Mouse (Mus musculus) stomach, embryonic 14.5 days (tissue): ENCODE data around the gene Shisa5. TPM values are rescaled to one million over a fixed set of nuclear protein-coding genes. Genes with fewer than 3 reads are reported as not detected.

Experiments
- ATAC-seq: fragments of 200-750 bp; cut with Nextera tagmentation; 2 replicates; pipeline ENCODE4 v1.8.0; 2017; ENCODE audit warnings: low read depth, moderate TSS enrichment; ENCODE audit not compliant: insufficient number of reproducible peaks, insufficient read depth, low FRiP score
- H3K27ac ChIP-seq: fragments of 300-500 bp; sonication (generic); 2 replicates; pipeline ENCODE4 v1.5.1; 2014; ENCODE audit warnings: mild to moderate bottlenecking, low read length, moderate library complexity, mixed read lengths
- H3K27me3 ChIP-seq: fragments of 300-500 bp; sonication (generic); 2 replicates; pipeline ENCODE4 v1.6.1; 2014; ENCODE audit warnings: low read length, control low read depth, mixed read lengths; ENCODE audit not compliant: control insufficient read depth, insufficient read depth
- H3K36me3 ChIP-seq: fragments of 300-500 bp; sonication (generic); 2 replicates; pipeline ENCODE4 v1.6.1; 2014; ENCODE audit warnings: mild to moderate bottlenecking, control low read depth, low read length, moderate library complexity, mixed read lengths; ENCODE audit not compliant: control insufficient read depth, insufficient read depth
- H3K4me1 ChIP-seq: fragments of 300-500 bp; sonication (generic); 2 replicates; pipeline ENCODE4 v1.6.1; 2014; ENCODE audit warnings: low read length, control low read depth, mixed read lengths; ENCODE audit not compliant: control insufficient read depth, insufficient read depth
- H3K4me2 ChIP-seq: fragments of 300-500 bp; sonication (generic); replicated peaks from 2 replicates; pipeline ENCODE4 v1.6.1; 2014; ENCODE audit warnings: low read depth, low read length, control low read depth
- H3K4me3 ChIP-seq: fragments of 300-500 bp; sonication (generic); 2 replicates; pipeline ENCODE4 v1.5.1; 2014; ENCODE audit warnings: low read depth, low read length, control low read depth
- H3K9ac ChIP-seq: fragments of 300-500 bp; sonication (generic); replicated peaks from 2 replicates; pipeline ENCODE4 v1.6.1; 2014; ENCODE audit warnings: low read depth, mild to moderate bottlenecking, control low read depth, low read length, moderate library complexity, mixed read lengths
- H3K9me3 ChIP-seq: fragments of 300-500 bp; sonication (generic); 2 replicates; pipeline ENCODE4 v1.6.1; 2016; ENCODE audit warnings: low read depth, low read length, control low read depth; ENCODE audit not compliant: control insufficient read depth
- WGBS: fragments of 180-500 bp; shearing (Covaris S2); extraction: QIAGEN DNeasy Blood & Tissue Kit; methylation state at CpG from one replicate; pipeline ENCODE4 v1.1.7; 2014; 5-methylcytosine and 5-hydroxymethylcytosine counted together
- polyA plus RNA-seq: library from polyadenylated mRNA; unstranded; fragments of >200 nt; fragmentation: Nextera tagmentation; extraction: Ambion mirVana; gene quantifications from 2 replicates; pipeline ENCODE4 v1.2.1, GENCODE M21; 2014

Gene Shisa5
- polyA plus RNA-seq, 1 experiment from 2014 or later: 75.0 TPM

- H3K4me1 ChIP-seq: 0 out of 2 replicates have a peak, but pooled peaks cover 3% of the 10 kb centered on the region
- H3K4me2 ChIP-seq: no peak overlapping the region
- 80% methylated on average over 19 of the region's 19 CpGs for WGBS
- ATAC-seq: no peak
- H3K27me3 ChIP-seq: no peaks in the 10 kb centered on the region
- no peak overlapping the region for H3K27ac ChIP-seq
- H3K36me3 ChIP-seq: no peaks in the 10 kb centered on the region
- H3K4me3 ChIP-seq: no peak overlapping the region
- no peak overlapping the region for H3K9ac ChIP-seq
- no peaks in the 10 kb centered on the region for H3K9me3 ChIP-seq
Measured at GRCm38 (mm10) chr9:108998287-108999166, 39.8 kb upstream of the Shisa5 start.

GRCm38 (mm10) chr9:108999167-108999526 is 39.2 kb upstream of the Shisa5 start:
- no peaks in the 10 kb centered on the region for H3K9me3 ChIP-seq
- H3K4me3 ChIP-seq: no peak overlapping the region
- H3K36me3 ChIP-seq: no peaks in the 10 kb centered on the region
- no peaks in the 10 kb centered on the region for H3K27me3 ChIP-seq
- H3K27ac ChIP-seq: no peak overlapping the region
- H3K9ac ChIP-seq: no peak overlapping the region
- H3K4me1 ChIP-seq: 0 out of 2 replicates have a peak, but pooled peaks cover 3% of the 10 kb centered on the region
- WGBS: 77% methylated on average over 4 of the region's 4 CpGs
- H3K4me2 ChIP-seq: no peak overlapping the region
- ATAC-seq: no peak

- ATAC-seq: peak; percentile 44; the same call in 1 of the 2 replicates
- no peak overlapping the region for H3K4me3 ChIP-seq
- H3K9ac ChIP-seq: no peak overlapping the region
- H3K36me3 ChIP-seq: no peaks in the 10 kb centered on the region
- H3K9me3 ChIP-seq: no peaks in the 10 kb centered on the region
- H3K27me3 ChIP-seq: no peaks in the 10 kb centered on the region
- H3K27ac ChIP-seq: no peak overlapping the region
- 14% methylated on average over 3 of the region's 3 CpGs for WGBS
- H3K4me2 ChIP-seq: no peak overlapping the region
- H3K4me1 ChIP-seq: no peaks in the 10 kb centered on the region
Measured at GRCm38 (mm10) chr9:109000726-109001125, 37.6 kb upstream of the Shisa5 start.

- no peak overlapping the region for H3K9ac ChIP-seq
- H3K36me3 ChIP-seq: no peaks in the 10 kb centered on the region
- H3K27ac ChIP-seq: no peak overlapping the region
- no peak overlapping the region for H3K4me2 ChIP-seq
- H3K27me3 ChIP-seq: no peaks in the 10 kb centered on the region
- H3K9me3 ChIP-seq: no peaks in the 10 kb centered on the region
- no peaks in the 10 kb centered on the region for H3K4me1 ChIP-seq
- H3K4me3 ChIP-seq: no peak overlapping the region
- no peak for ATAC-seq
- WGBS: 56% methylated on average over 2 of the region's 2 CpGs
Measured at GRCm38 (mm10) chr9:109003201-109003600, 35.2 kb upstream of the Shisa5 start.

- 80% methylated on average over 21 of the region's 21 CpGs for WGBS
- H3K4me2 ChIP-seq: no peak overlapping the region
- no peaks in the 10 kb centered on the region for H3K9me3 ChIP-seq
- 0 out of 2 replicates have a peak, but pooled peaks cover 2% of the 10 kb centered on the region for H3K4me1 ChIP-seq
- no peak overlapping the region for H3K9ac ChIP-seq
- H3K27me3 ChIP-seq: no peaks in the 10 kb centered on the region
- no peaks in the 10 kb centered on the region for H3K36me3 ChIP-seq
- no peak overlapping the region for H3K4me3 ChIP-seq
- H3K27ac ChIP-seq: no peak overlapping the region
- no peak for ATAC-seq
Measured at GRCm38 (mm10) chr9:109007025-109007780, 31.2 kb upstream of the Shisa5 start.

- Histone ChIP-seq H3K4me2 (no peak overlapping the region), H3K27ac (no peak overlapping the region), H3K9ac (no peak overlapping the region), H3K36me3 (no peaks in the 10 kb centered on the region), H3K4me1 (0 out of 2 replicates have a peak, but pooled peaks cover 2% of the 10 kb centered on the region), H3K9me3 (no peaks in the 10 kb centered on the region), H3K27me3 (no peaks in the 10 kb centered on the region), H3K4me3 (no peak overlapping the region)
- 80% methylated on average over 9 of the region's 9 CpGs for WGBS
- no peak for ATAC-seq
Measured at GRCm38 (mm10) chr9:109008081-109008480, 30.3 kb upstream of the Shisa5 start.

GRCm38 (mm10) chr9:109008994-109009635 is 29.2 kb upstream of the Shisa5 start:
- H3K27me3 ChIP-seq: no peaks in the 10 kb centered on the region
- no peak overlapping the region for H3K9ac ChIP-seq
- H3K36me3 ChIP-seq: no peaks in the 10 kb centered on the region
- 0 out of 2 replicates have a peak, but pooled peaks cover 2% of the 10 kb centered on the region for H3K4me1 ChIP-seq
- no peak overlapping the region for H3K4me2 ChIP-seq
- no peaks in the 10 kb centered on the region for H3K9me3 ChIP-seq
- 0 out of 2 replicates have a peak, but pooled peaks have one; percentile 11 for ATAC-seq
- no peak overlapping the region for H3K4me3 ChIP-seq
- H3K27ac ChIP-seq: no peak overlapping the region
- WGBS: 68% methylated on average over 10 of the region's 10 CpGs

- H3K27me3 ChIP-seq: no peaks in the 10 kb centered on the region
- 0 out of 2 replicates have a peak, but pooled peaks cover 2% of the 10 kb centered on the region for H3K4me1 ChIP-seq
- no peak overlapping the region for H3K9ac ChIP-seq
- H3K4me2 ChIP-seq: no peak overlapping the region
- H3K27ac ChIP-seq: no peak overlapping the region
- H3K9me3 ChIP-seq: no peaks in the 10 kb centered on the region
- no peaks in the 10 kb centered on the region for H3K36me3 ChIP-seq
- no peak overlapping the region for H3K4me3 ChIP-seq
- 42% methylated on average over 17 of the region's 17 CpGs for WGBS
- ATAC-seq: 0 out of 2 replicates have a peak, but pooled peaks have one; percentile 28
Measured at GRCm38 (mm10) chr9:109009636-109010315, 28.6 kb upstream of the Shisa5 start.
